Mouse (Mus musculus) ES-E14 (cell line): ENCODE data around the gene Tnfsf13b.

Source experiments
- ZC3H11A ChIP-seq: IDR thresholded peaks from 2 replicates; pipeline ENCODE4 v1.6.1; 2012; ENCODE audit warnings: low read depth, mild to moderate bottlenecking, inconsistent platforms, low read length, borderline replicate concordance
- ZNF384 ChIP-seq: IDR thresholded peaks from 2 replicates; pipeline ENCODE4 v1.6.1; 2012; ENCODE audit warnings: low read depth, low read length, inconsistent platforms

- TF ChIP-seq ZC3H11A = no peak
- no peak for TF ChIP-seq ZNF384
These were observed 30.2 kb upstream of the Tnfsf13b start for GRCm38 (mm10) chr8:9975898-9976611.
